Mouse (Mus musculus): ENCODE data around the gene Sh3bp1. TPM values are rescaled to one million over a fixed set of nuclear protein-coding genes. Genes with fewer than 3 reads are reported as not detected.

Gene Sh3bp1
- polyA plus RNA-seq, 1 experiment from 2014 or later: 37.0 TPM

- no peaks in the 10 kb centered on the region for H3K9me3 ChIP-seq
- H3K9ac ChIP-seq (replicated peaks): peak overlapping the region; percentile 49
- peaks cover 41% of the 10 kb centered on the region for H3K36me3 ChIP-seq
- H3K27ac ChIP-seq: no peak overlapping the region
- H3K4me1 ChIP-seq (replicated peaks): peaks cover 24% of the 10 kb centered on the region
- ATAC-seq (ENCODE audit: insufficient number of reproducible peaks, insufficient read depth, low FRiP score, low TSS enrichment, low read depth): no peak
- no peaks in the 10 kb centered on the region for H3K27me3 ChIP-seq
- H3K4me2 ChIP-seq: peak overlapping the region; percentile 92
- 60% methylated on average over 12 of the region's 12 CpGs for WGBS
- peak overlapping the region; percentile 85 for H3K4me3 ChIP-seq (replicated peaks)
These were observed 16.7 kb downstream of the Sh3bp1 start for GRCm38 (mm10) chr15:78916052-78916826.

DNA sequence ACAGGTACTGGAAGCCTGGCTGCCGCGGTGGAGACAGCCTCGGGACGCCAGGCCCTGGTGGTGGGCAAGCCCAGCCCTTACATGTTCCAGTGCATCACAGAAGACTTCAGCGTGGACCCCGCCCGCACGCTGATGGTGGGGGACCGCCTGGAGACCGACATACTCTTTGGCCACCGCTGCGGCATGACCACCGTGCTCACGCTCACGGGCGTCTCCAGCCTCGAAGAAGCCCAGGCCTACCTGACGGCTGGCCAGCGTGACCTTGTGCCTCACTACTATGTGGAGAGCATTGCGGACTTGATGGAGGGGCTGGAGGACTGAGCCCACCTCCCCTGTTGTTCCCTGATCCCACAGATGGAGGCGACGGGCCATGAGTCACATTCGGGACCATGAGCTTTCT is 18.6 kb downstream of the Sh3bp1 start:
- Histone ChIP-seq H3K4me1 (replicated peaks) (peaks cover 24% of the 10 kb centered on the region), H3K9me3 (no peaks in the 10 kb centered on the region), H3K4me3 (replicated peaks) (no peak overlapping the region), H3K36me3 (peaks cover 32% of the 10 kb centered on the region), H3K27me3 (no peaks in the 10 kb centered on the region), H3K4me2 (no peak overlapping the region), H3K9ac (replicated peaks) (no peak overlapping the region), H3K27ac (no peak overlapping the region)
- 91% methylated on average over 23 of the region's 23 CpGs for WGBS
- ATAC-seq (ENCODE audit: insufficient number of reproducible peaks, insufficient read depth, low FRiP score, low TSS enrichment, low read depth): no peak

GRCm38 (mm10) chr15:78919914-78920313 is 20.3 kb downstream of the Sh3bp1 start:
- no peaks in the 10 kb centered on the region for H3K27me3 ChIP-seq
- no peak overlapping the region for H3K4me2 ChIP-seq
- H3K9ac ChIP-seq (replicated peaks): no peak overlapping the region
- ATAC-seq (ENCODE audit: insufficient number of reproducible peaks, insufficient read depth, low FRiP score, low TSS enrichment, low read depth): no peak
- WGBS: 76% methylated on average over 12 of the region's 12 CpGs
- H3K36me3 ChIP-seq: peaks cover 32% of the 10 kb centered on the region
- H3K4me1 ChIP-seq (replicated peaks): peaks cover 29% of the 10 kb centered on the region
- no peaks in the 10 kb centered on the region for H3K9me3 ChIP-seq
- no peak overlapping the region for H3K4me3 ChIP-seq (replicated peaks)
- H3K27ac ChIP-seq: no peak overlapping the region

GRCm38 (mm10) chr15:78922700-78923099 is 23.1 kb downstream of the Sh3bp1 start:
- 92% methylated on average over 7 of the region's 7 CpGs for WGBS
- no peak for ATAC-seq (ENCODE audit: insufficient number of reproducible peaks, insufficient read depth, low FRiP score, low TSS enrichment, low read depth)
- Histone ChIP-seq H3K9ac (replicated peaks) (no peak overlapping the region), H3K27me3 (no peaks in the 10 kb centered on the region), H3K4me2 (no peak overlapping the region), H3K9me3 (no peaks in the 10 kb centered on the region), H3K36me3 (peaks cover 20% of the 10 kb centered on the region), H3K27ac (no peak overlapping the region), H3K4me3 (replicated peaks) (no peak overlapping the region), H3K4me1 (replicated peaks) (peaks cover 36% of the 10 kb centered on the region)

DNA sequence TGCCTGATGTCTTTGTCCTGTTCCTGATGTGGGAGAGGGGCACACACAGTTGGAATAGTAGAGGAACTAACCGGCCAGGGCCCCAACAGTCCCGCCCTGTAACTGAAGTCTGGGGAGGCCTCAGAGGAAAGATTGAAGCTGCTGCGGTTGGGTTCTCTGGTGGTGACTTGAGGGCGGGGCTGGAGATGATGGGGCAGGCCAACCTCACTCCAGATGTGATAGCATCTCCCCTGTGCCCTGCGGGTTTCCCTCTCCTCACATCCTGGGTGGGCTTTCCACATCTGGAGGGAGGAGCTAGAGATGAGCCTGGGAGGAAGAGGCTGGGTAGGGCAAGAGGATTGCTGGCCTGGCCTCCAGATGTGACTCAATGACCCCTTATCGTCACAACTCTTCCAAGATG is 24.0 kb downstream of the Sh3bp1 start:
- Histone ChIP-seq H3K4me3 (replicated peaks) (no peak overlapping the region), H3K4me1 (replicated peaks) (peaks cover 40% of the 10 kb centered on the region), H3K27ac (0 out of 2 replicates have a peak overlapping the region, but pooled peaks have one; percentile 7), H3K9ac (replicated peaks) (peak overlapping the region; percentile 23; the same call in 1 of the 2 replicates), H3K4me2 (no peak overlapping the region), H3K27me3 (no peaks in the 10 kb centered on the region), H3K36me3 (peaks cover 13% of the 10 kb centered on the region), H3K9me3 (no peaks in the 10 kb centered on the region)
- 34% methylated on average over 6 of the region's 6 CpGs for WGBS
- no peak for ATAC-seq (ENCODE audit: insufficient number of reproducible peaks, insufficient read depth, low FRiP score, low TSS enrichment, low read depth)

GRCm38 (mm10) chr15:78925129-78925528 is 25.6 kb downstream of the Sh3bp1 start:
- no peak overlapping the region for H3K4me3 ChIP-seq (replicated peaks)
- H3K9me3 ChIP-seq: no peaks in the 10 kb centered on the region
- ATAC-seq (ENCODE audit: insufficient number of reproducible peaks, insufficient read depth, low FRiP score, low TSS enrichment, low read depth): no peak
- no peaks in the 10 kb centered on the region for H3K27me3 ChIP-seq
- peaks cover 10% of the 10 kb centered on the region for H3K36me3 ChIP-seq
- H3K4me1 ChIP-seq (replicated peaks): peaks cover 42% of the 10 kb centered on the region
- no peak overlapping the region for H3K9ac ChIP-seq (replicated peaks)
- H3K4me2 ChIP-seq: no peak overlapping the region
- WGBS: 52% methylated on average over 8 of the region's 8 CpGs
- H3K27ac ChIP-seq: peak overlapping the region; percentile 98

DNA sequence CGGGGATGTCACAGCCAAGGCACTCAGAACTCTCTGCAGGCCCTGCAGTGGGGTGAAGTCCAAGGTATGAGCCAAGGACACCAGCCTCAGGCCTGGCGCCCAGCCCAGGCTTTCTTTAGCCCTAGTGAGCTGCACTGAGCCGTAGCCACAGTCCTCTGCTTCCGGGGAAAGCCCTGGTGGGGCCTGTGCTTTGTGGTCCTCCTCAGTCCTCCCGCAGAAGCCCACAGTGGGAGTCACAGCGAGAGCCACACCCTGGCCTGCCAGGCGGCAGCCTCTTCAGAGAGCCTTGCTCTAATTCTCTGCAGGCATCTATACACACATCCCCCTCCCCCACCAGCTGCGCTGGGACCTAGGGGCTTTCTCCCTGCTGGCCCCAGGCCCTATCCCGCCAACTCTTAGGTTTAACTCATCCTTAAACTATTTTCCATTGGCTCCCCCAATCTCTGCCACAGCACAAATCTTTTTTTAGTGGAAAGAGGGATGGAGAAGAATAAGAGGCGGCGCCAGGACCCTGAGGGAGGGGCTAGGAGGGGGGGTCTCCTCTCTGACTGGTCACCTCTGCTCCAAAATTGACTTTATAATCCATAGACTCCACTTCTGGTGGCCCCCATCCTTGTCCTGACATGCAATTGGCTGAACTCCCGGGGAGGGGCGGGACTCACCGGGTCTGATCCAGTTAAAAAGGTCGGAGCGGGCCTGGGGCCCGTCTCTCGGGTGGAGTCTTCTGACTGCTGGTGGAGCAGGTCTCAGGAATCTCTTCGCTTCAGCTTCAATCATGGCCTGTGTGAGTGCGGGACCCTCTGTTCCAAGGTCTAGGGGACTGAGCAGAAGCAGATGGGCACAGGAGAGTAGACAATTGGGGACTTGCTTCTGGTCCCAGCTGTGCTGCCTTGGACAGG is 26.7 kb downstream of the Sh3bp1 start, which contains the start of gene Lgals1:
Lgals1 (plus strand) TSS at position 705 of the 899 bp plus-strand sequence.
- Histone ChIP-seq H3K9ac (replicated peaks) (peak within 1 kb of the TSS; percentile 63), H3K4me2 (peak within 1 kb of the TSS; percentile 93), H3K9me3 (no peaks in the 10 kb centered on the region), H3K27ac (peak within 1 kb of the TSS; percentile 98), H3K4me3 (replicated peaks) (peak within 1 kb of the TSS; percentile 52), H3K36me3 (peaks cover 16% of the 10 kb centered on the region), H3K4me1 (replicated peaks) (peaks cover 42% of the 10 kb centered on the region), H3K27me3 (no peaks in the 10 kb centered on the region)
- peak; percentile 83 for ATAC-seq (ENCODE audit: insufficient number of reproducible peaks, insufficient read depth, low FRiP score, low TSS enrichment, low read depth)
- WGBS: 4% methylated on average over 20 of the region's 20 CpGs

DNA sequence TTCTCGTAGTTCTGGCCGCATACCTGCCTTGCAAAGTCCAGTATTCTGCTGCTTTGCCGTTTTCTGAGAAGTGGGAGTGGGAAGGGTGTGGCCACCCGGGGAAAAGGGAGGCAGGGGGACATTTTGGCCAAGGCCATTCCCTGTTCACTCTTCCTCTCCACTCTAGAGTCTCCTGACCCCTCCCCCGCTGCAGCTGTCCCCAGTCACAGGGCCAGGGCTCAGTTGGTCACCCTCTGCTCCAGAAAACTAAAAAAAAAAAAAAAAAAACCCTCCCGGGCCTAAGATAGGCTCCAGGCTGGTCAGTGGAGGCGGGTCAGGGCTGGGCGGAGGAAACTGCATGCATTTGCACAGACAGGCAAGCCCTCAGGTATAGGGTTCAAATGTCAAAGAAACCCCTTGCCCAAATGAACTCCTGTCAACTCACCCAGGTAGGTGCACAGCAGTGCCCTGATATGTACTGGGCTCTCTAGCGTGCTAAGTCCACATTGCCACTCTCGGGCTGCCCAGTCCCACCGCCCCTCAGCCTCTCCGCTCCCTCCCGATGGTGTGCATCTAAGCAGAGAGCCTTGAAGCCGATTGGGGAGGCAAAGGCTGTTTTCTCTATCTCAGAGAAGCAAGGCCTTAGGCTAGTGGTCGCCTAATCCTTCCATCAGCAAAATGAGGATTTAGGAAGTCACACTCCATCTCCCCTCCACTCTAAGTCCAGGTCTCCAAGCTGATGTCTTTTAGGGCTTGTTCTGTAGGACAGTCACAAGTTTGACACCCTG is 27.6 kb downstream of the Sh3bp1 start:
- Histone ChIP-seq H3K9ac (replicated peaks) (peak overlapping the region; percentile 63), H3K4me1 (replicated peaks) (peaks cover 42% of the 10 kb centered on the region), H3K9me3 (no peaks in the 10 kb centered on the region), H3K27ac (peak overlapping the region; percentile 98), H3K4me3 (replicated peaks) (peak overlapping the region; percentile 52), H3K27me3 (no peaks in the 10 kb centered on the region), H3K4me2 (peak overlapping the region; percentile 93), H3K36me3 (peaks cover 16% of the 10 kb centered on the region)
- ATAC-seq (ENCODE audit: insufficient number of reproducible peaks, insufficient read depth, low FRiP score, low TSS enrichment, low read depth): no peak
- WGBS: 13% methylated on average over 15 of the region's 15 CpGs

GRCm38 (mm10) chr15:78927788-78928457 is 28.4 kb downstream of the Sh3bp1 start:
- peaks cover 16% of the 10 kb centered on the region for H3K36me3 ChIP-seq
- H3K4me3 ChIP-seq (replicated peaks): peak overlapping the region; percentile 52
- peak overlapping the region; percentile 63 for H3K9ac ChIP-seq (replicated peaks)
- peaks cover 42% of the 10 kb centered on the region for H3K4me1 ChIP-seq (replicated peaks)
- H3K27ac ChIP-seq: peak overlapping the region; percentile 98
- H3K27me3 ChIP-seq: no peaks in the 10 kb centered on the region
- WGBS: 1% methylated on average over 33 of the region's 35 CpGs
- H3K9me3 ChIP-seq: no peaks in the 10 kb centered on the region
- ATAC-seq (ENCODE audit: insufficient number of reproducible peaks, insufficient read depth, low FRiP score, low TSS enrichment, low read depth): peak; percentile 43
- H3K4me2 ChIP-seq: peak overlapping the region; percentile 93

DNA sequence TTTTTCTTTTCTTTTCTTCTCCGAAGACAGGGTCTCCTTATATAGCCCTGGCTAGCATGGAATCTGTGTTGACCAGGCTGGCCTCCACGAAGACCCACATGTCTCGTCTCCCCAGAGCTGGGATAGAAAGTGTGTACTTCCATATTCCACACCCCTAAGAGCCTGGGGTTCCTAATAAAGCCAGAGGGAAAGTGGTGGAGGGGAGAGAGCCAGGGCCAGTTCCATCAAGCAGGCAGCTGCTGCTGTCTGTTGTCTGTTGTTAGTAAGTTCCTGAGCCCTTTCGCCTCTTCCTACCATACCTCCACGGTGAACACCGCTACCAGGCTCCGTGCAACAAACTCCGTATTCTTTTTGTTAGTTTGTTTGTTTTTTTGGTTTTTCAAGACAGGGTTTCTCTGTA is 29.0 kb downstream of the Sh3bp1 start:
- no peaks in the 10 kb centered on the region for H3K9me3 ChIP-seq
- H3K9ac ChIP-seq (replicated peaks): peak overlapping the region; percentile 63; the same call in 1 of the 2 replicates
- no peaks in the 10 kb centered on the region for H3K27me3 ChIP-seq
- H3K27ac ChIP-seq: peak overlapping the region; percentile 98
- peak overlapping the region; percentile 52 for H3K4me3 ChIP-seq (replicated peaks)
- ATAC-seq (ENCODE audit: insufficient number of reproducible peaks, insufficient read depth, low FRiP score, low TSS enrichment, low read depth): no peak
- H3K4me1 ChIP-seq (replicated peaks): peaks cover 39% of the 10 kb centered on the region
- H3K4me2 ChIP-seq: peak overlapping the region; percentile 93
- H3K36me3 ChIP-seq: peaks cover 16% of the 10 kb centered on the region
- 39% methylated on average over 8 of the region's 8 CpGs for WGBS

Data from limb, embryonic 12.5 days (tissue).